Mouse (Mus musculus) small intestine, adult 2 months (tissue): ENCODE results near the gene Gabarap.

Experiments
- CTCF ChIP-seq: fragments of 200-500 bp; IDR thresholded peaks from 2 replicates; pipeline ENCODE4 v1.5.1; 2012; ENCODE audit warnings: low read depth, mild to moderate bottlenecking, control low read depth, inconsistent platforms, low read length, moderate library complexity, mixed read lengths; ENCODE audit not compliant: insufficient replicate concordance, insufficient read length; ENCODE audit errors: extremely low read depth
- POLR2A ChIP-seq: fragments of 200-500 bp; IDR thresholded peaks from 2 replicates; pipeline ENCODE4 v1.6.1; 2012; ENCODE audit warnings: low read depth, mild to moderate bottlenecking, control low read depth, inconsistent platforms, low read length, moderate library complexity

DNA sequence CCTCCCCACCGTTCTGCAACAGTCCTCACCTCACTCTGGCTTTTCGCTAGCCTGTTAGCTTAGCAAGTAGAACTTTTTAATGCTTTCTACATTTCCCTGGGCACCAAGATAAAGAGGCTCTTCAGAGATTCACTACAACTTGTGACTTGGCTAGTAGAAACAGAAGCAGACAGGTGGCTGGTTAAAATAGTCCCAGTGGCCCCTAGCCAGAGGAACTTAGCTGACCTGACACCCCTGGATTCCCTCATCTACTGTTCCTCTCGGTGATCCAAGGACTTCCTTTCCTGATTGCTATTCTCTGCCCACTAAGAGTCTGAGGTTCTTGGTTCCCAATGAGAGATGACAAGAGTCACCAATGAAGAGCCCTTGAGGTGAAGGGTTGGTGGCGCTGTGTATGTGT lies 7.6 kb upstream of the Gabarap start:
- TF ChIP-seq CTCF (no peak), POLR2A (no peak)
